Mouse (Mus musculus) testis, adult 2 months (tissue): Measurements from ENCODE around the gene Sirt3.

Experiments used
- CTCF ChIP-seq: fragments of 200-500 bp; IDR thresholded peaks from 2 replicates; pipeline ENCODE4 v1.5.1; 2012; ENCODE audit warnings: low read depth, mild to moderate bottlenecking, inconsistent platforms, low read length, moderate library complexity; ENCODE audit not compliant: control insufficient read depth, insufficient read depth, insufficient replicate concordance
- POLR2A ChIP-seq: fragments of 200-500 bp; IDR thresholded peaks from 2 replicates; pipeline ENCODE4 v1.6.1; 2012; ENCODE audit warnings: low read depth, mild to moderate bottlenecking, inconsistent platforms, low read length, moderate library complexity; ENCODE audit not compliant: control insufficient read depth

DNA sequence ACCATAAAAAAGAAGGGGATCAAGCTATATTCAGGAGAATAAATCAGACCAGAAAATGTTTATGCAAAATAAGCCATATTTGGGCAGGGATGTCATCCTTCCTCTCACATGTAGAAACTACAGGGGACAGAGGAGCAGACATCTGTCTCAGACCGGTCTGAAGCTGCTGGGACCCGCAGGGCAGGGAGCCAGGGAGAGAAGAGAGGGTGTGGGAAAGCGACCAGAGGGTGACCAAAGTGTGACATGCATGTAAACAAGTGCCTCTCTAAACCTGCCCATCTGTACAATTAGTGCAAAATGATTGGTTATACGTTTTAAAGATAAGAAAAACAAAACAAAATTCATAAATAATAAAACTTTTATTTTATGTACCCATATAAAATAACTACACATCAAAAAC is 61.9 kb downstream of the Sirt3 start:
- TF ChIP-seq CTCF = no peak
- no peak for TF ChIP-seq POLR2A
